Mouse (Mus musculus): ENCODE results near the gene Rasa2. TPM values are rescaled to one million over a fixed set of nuclear protein-coding genes. Genes with fewer than 3 reads are reported as not detected.
"Not testable (repeated sequence)": the region's sequence is repeated elsewhere in the genome, so short reads cannot be mapped to it uniquely, and the experiment has no call there.

The Rasa2 gene
- total RNA-seq, 1 experiment from 2014 or later: 12.4 TPM

GRCm38 (mm10) chr9:96554095-96554494, 77.3 kb downstream of the Rasa2 start:
- ATAC-seq (replicated peaks in 1 of 2; ENCODE audit: insufficient read depth in 1 of 2, low FRiP score in 2 of 2, low TSS enrichment in 1 of 2, low read depth in 1 of 2, poor library complexity in 2 of 2, severe bottlenecking in 2 of 2): no peak

- ATAC-seq (replicated peaks in 1 of 2; ENCODE audit: insufficient read depth in 1 of 2, low FRiP score in 2 of 2, low TSS enrichment in 1 of 2, low read depth in 1 of 2, poor library complexity in 2 of 2, severe bottlenecking in 2 of 2): no peak
Observed at GRCm38 (mm10) chr9:96545410-96545809, 86.0 kb downstream of the Rasa2 start.

- ATAC-seq (replicated peaks in 1 of 2; ENCODE audit: insufficient read depth in 1 of 2, low FRiP score in 2 of 2, low TSS enrichment in 1 of 2, low read depth in 1 of 2, poor library complexity in 2 of 2, severe bottlenecking in 2 of 2): peak; percentile 62 to 88; a peak in 2 of 4 replicates
Observed at GRCm38 (mm10) chr9:96543643-96544640, 87.5 kb downstream of the Rasa2 start.

- no peak for ATAC-seq (replicated peaks in 1 of 2; ENCODE audit: insufficient read depth in 1 of 2, low FRiP score in 2 of 2, low TSS enrichment in 1 of 2, low read depth in 1 of 2, poor library complexity in 2 of 2, severe bottlenecking in 2 of 2)
Observed at GRCm38 (mm10) chr9:96538916-96539315, 92.5 kb downstream of the Rasa2 start.

- no peak for ATAC-seq (replicated peaks in 1 of 2; ENCODE audit: insufficient read depth in 1 of 2, low FRiP score in 2 of 2, low TSS enrichment in 1 of 2, low read depth in 1 of 2, poor library complexity in 2 of 2, severe bottlenecking in 2 of 2)
Observed at GRCm38 (mm10) chr9:96537615-96537919, 93.8 kb downstream of the Rasa2 start.

- peak; percentile 63 to 83; a peak in 3 of 4 replicates for ATAC-seq (replicated peaks in 1 of 2; ENCODE audit: insufficient read depth in 1 of 2, low FRiP score in 2 of 2, low TSS enrichment in 1 of 2, low read depth in 1 of 2, poor library complexity in 2 of 2, severe bottlenecking in 2 of 2)
Observed at GRCm38 (mm10) chr9:96536895-96537614, 94.4 kb downstream of the Rasa2 start.

- ATAC-seq (replicated peaks in 1 of 2; ENCODE audit: insufficient read depth in 1 of 2, low FRiP score in 2 of 2, low TSS enrichment in 1 of 2, low read depth in 1 of 2, poor library complexity in 2 of 2, severe bottlenecking in 2 of 2): not testable (repeated sequence)
Observed at GRCm38 (mm10) chr9:96536093-96536492, 95.3 kb downstream of the Rasa2 start.

- peak in 1 of 2 experiments; percentile 30; a peak in 1 of 4 replicates for ATAC-seq (replicated peaks in 1 of 2; ENCODE audit: insufficient read depth in 1 of 2, low FRiP score in 2 of 2, low TSS enrichment in 1 of 2, low read depth in 1 of 2, poor library complexity in 2 of 2, severe bottlenecking in 2 of 2)
Observed at GRCm38 (mm10) chr9:96535431-96535830, 96.0 kb downstream of the Rasa2 start.

GRCm38 (mm10) chr9:96534256-96534655, 97.2 kb downstream of the Rasa2 start:
- no peak for ATAC-seq (replicated peaks in 1 of 2; ENCODE audit: insufficient read depth in 1 of 2, low FRiP score in 2 of 2, low TSS enrichment in 1 of 2, low read depth in 1 of 2, poor library complexity in 2 of 2, severe bottlenecking in 2 of 2)

GRCm38 (mm10) chr9:96533476-96533875, 97.9 kb downstream of the Rasa2 start:
- no peak for ATAC-seq (replicated peaks in 1 of 2; ENCODE audit: insufficient read depth in 1 of 2, low FRiP score in 2 of 2, low TSS enrichment in 1 of 2, low read depth in 1 of 2, poor library complexity in 2 of 2, severe bottlenecking in 2 of 2)

GRCm38 (mm10) chr9:96532531-96532930, 98.9 kb downstream of the Rasa2 start:
- ATAC-seq (replicated peaks in 1 of 2; ENCODE audit: insufficient read depth in 1 of 2, low FRiP score in 2 of 2, low TSS enrichment in 1 of 2, low read depth in 1 of 2, poor library complexity in 2 of 2, severe bottlenecking in 2 of 2): no peak

- peak in 1 of 2 experiments; percentile 25; a peak in 1 of 4 replicates for ATAC-seq (replicated peaks in 1 of 2; ENCODE audit: insufficient read depth in 1 of 2, low FRiP score in 2 of 2, low TSS enrichment in 1 of 2, low read depth in 1 of 2, poor library complexity in 2 of 2, severe bottlenecking in 2 of 2)
Observed at GRCm38 (mm10) chr9:96530674-96531081, 100.7 kb downstream of the Rasa2 start.

- ATAC-seq (replicated peaks in 1 of 2; ENCODE audit: insufficient read depth in 1 of 2, low FRiP score in 2 of 2, low TSS enrichment in 1 of 2, low read depth in 1 of 2, poor library complexity in 2 of 2, severe bottlenecking in 2 of 2): no peak
Observed at GRCm38 (mm10) chr9:96529961-96530673, 101.3 kb downstream of the Rasa2 start.

- ATAC-seq (replicated peaks in 1 of 2; ENCODE audit: insufficient read depth in 1 of 2, low FRiP score in 2 of 2, low TSS enrichment in 1 of 2, low read depth in 1 of 2, poor library complexity in 2 of 2, severe bottlenecking in 2 of 2): peak in 1 of 2 experiments; percentile 20; a peak in 1 of 4 replicates
Observed at GRCm38 (mm10) chr9:96526011-96526410, 105.4 kb downstream of the Rasa2 start.

- no peak; a peak in 1 of 4 replicates for ATAC-seq (replicated peaks in 1 of 2; ENCODE audit: insufficient read depth in 1 of 2, low FRiP score in 2 of 2, low TSS enrichment in 1 of 2, low read depth in 1 of 2, poor library complexity in 2 of 2, severe bottlenecking in 2 of 2)
Observed at GRCm38 (mm10) chr9:96524972-96525506, 106.4 kb downstream of the Rasa2 start, which contains the start of gene Gm28729. Gene Gm28729 (minus strand): TSS chr9:96525264.

GRCm38 (mm10) chr9:96523148-96523547, 108.3 kb downstream of the Rasa2 start:
- no peak for ATAC-seq (replicated peaks in 1 of 2; ENCODE audit: insufficient read depth in 1 of 2, low FRiP score in 2 of 2, low TSS enrichment in 1 of 2, low read depth in 1 of 2, poor library complexity in 2 of 2, severe bottlenecking in 2 of 2)

- ATAC-seq (replicated peaks in 1 of 2; ENCODE audit: insufficient read depth in 1 of 2, low FRiP score in 2 of 2, low TSS enrichment in 1 of 2, low read depth in 1 of 2, poor library complexity in 2 of 2, severe bottlenecking in 2 of 2): not testable (repeated sequence)
Observed at GRCm38 (mm10) chr9:96521574-96521973, 109.8 kb downstream of the Rasa2 start.
